Mouse (Mus musculus) heart, embryonic 14.5 days (tissue): ENCODE data around the gene Anapc15. TPM values are rescaled to one million over a fixed set of nuclear protein-coding genes. Genes with fewer than 3 reads are reported as not detected.
"Not testable (repeated sequence)": the region's sequence is repeated elsewhere in the genome, so short reads cannot be mapped to it uniquely, and the experiment has no call there.

Experiments used
- ATAC-seq: fragments of 200-750 bp; cut with Nextera tagmentation; 2 replicates; pipeline ENCODE4 v1.8.0; 2017; ENCODE audit warnings: low read depth, moderate TSS enrichment; ENCODE audit not compliant: insufficient number of reproducible peaks, insufficient read depth, low FRiP score
- H3K27ac ChIP-seq, 2 experiments: fragments of 200-500 bp in 1 of 2; fragments of 300-500 bp in 1 of 2; sonication (generic) in 1 of 2; replicated peaks in 1 of 2; 2 replicates each; pipeline ENCODE4 v1.5.1; 2012 to 2014; ENCODE audit warnings: low read depth in 2 of 2, low read length in 2 of 2, control low read depth in 1 of 2, mild to moderate bottlenecking in 1 of 2, mixed read lengths in 1 of 2; ENCODE audit not compliant: control insufficient read depth in 1 of 2, insufficient read depth in 1 of 2
- H3K27me3 ChIP-seq: fragments of 300-500 bp; sonication (generic); 2 replicates; pipeline ENCODE4 v1.6.1; 2014; ENCODE audit warnings: mild to moderate bottlenecking, low read length, control low read depth; ENCODE audit not compliant: control insufficient read depth, insufficient read depth
- H3K36me3 ChIP-seq: fragments of 300-500 bp; sonication (generic); 2 replicates; pipeline ENCODE4 v1.6.1; 2014; ENCODE audit warnings: mild to moderate bottlenecking, control low read depth, low read length, mixed read lengths; ENCODE audit not compliant: control insufficient read depth, insufficient read depth
- H3K4me1 ChIP-seq, 2 experiments: fragments of 200-500 bp in 1 of 2; fragments of 300-500 bp in 1 of 2; sonication (generic) in 1 of 2; 2 replicates each; pipeline ENCODE4 v1.6.1; 2012 to 2014; ENCODE audit warnings: low read length in 2 of 2, control low read depth in 1 of 2, mixed read lengths in 1 of 2; ENCODE audit not compliant: control insufficient read depth in 2 of 2, insufficient read depth in 2 of 2
- H3K4me2 ChIP-seq: fragments of 300-500 bp; sonication (generic); 2 replicates; pipeline ENCODE4 v1.6.1; 2014; ENCODE audit warnings: mild to moderate bottlenecking, low read length
- H3K4me3 ChIP-seq, 2 experiments: fragments of 200-500 bp in 1 of 2; fragments of 300-500 bp in 1 of 2; sonication (generic) in 1 of 2; 2 replicates each; pipeline ENCODE4 v1.5.1; 2012 to 2014; ENCODE audit warnings: low read length in 2 of 2, mild to moderate bottlenecking in 2 of 2, control low read depth in 1 of 2, low read depth in 1 of 2, moderate library complexity in 1 of 2; ENCODE audit not compliant: control insufficient read depth in 1 of 2, insufficient read depth in 1 of 2
- H3K9ac ChIP-seq: fragments of 300-500 bp; sonication (generic); 2 replicates; pipeline ENCODE4 v1.6.1; 2014; ENCODE audit warnings: mild to moderate bottlenecking, low read length
- H3K9me3 ChIP-seq: fragments of 300-500 bp; sonication (generic); 2 replicates; pipeline ENCODE4 v1.6.1; 2016; ENCODE audit warnings: low read length, control low read depth; ENCODE audit not compliant: control insufficient read depth
- WGBS: fragments of 180-500 bp; shearing (Covaris S2); extraction: QIAGEN DNeasy Blood & Tissue Kit; methylation state at CpG from one replicate; pipeline ENCODE4 v1.1.7; 2014; 5-methylcytosine and 5-hydroxymethylcytosine counted together
- microRNA-seq: library from miRNA; unstranded; fragments of <30 nt; microRNA quantifications from one replicate; pipeline ENCODE4, GENCODE M21; 2016
- polyA plus RNA-seq: library from polyadenylated mRNA; unstranded; fragments of >200 nt; fragmentation: Nextera tagmentation; extraction: Ambion mirVana; gene quantifications from 2 replicates; pipeline ENCODE4 v1.2.1, GENCODE M21; 2014

The Anapc15 gene
- polyA plus RNA-seq, 1 experiment from 2014 or later: 52.0 TPM

- H3K4me2 ChIP-seq: no peak overlapping the region
- peaks cover 2 to 12% of the 10 kb centered on the region in 2 experiments; a peak in 2 of 4 replicates for H3K4me1 ChIP-seq
- no peak overlapping the region for H3K9ac ChIP-seq
- H3K9me3 ChIP-seq: no peaks in the 10 kb centered on the region
- no peaks in the 10 kb centered on the region for H3K27me3 ChIP-seq
- H3K36me3 ChIP-seq: 0 out of 2 replicates have a peak, but pooled peaks cover 5% of the 10 kb centered on the region
- H3K27ac ChIP-seq: no peak overlapping the region
- 92% methylated on average over 4 of the region's 4 CpGs for WGBS
- no peak for ATAC-seq
- no peak overlapping the region for H3K4me3 ChIP-seq
Observed at GRCm38 (mm10) chr7:101936996-101937395, 73.5 kb downstream of the Anapc15 start.

DNA sequence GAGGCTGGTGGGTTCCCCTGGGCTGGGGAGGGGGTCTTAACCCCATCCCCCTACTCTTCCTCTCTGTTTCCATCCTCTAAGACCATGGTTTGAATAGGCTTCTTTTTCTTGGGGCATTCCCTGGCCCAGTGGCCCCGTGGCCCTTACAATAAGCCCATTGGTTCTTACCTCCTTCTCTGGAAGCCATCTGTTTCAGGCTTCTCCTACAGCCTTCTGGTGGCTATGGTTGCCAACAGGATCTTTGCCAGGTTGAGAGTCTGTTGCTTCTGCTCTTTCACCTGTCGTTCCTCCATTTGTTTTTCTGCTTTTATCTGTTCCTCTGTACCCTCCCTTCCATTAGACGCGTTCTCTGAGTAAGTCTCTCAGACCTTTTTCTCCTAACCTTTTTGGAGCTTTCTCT lies 74.1 kb downstream of the Anapc15 start:
- Histone ChIP-seq H3K27me3 (no peaks in the 10 kb centered on the region), H3K9me3 (no peaks in the 10 kb centered on the region), H3K4me1 (peaks cover 2 to 12% of the 10 kb centered on the region in 2 experiments; a peak in 2 of 4 replicates), H3K4me3 (no peak overlapping the region), H3K9ac (no peak overlapping the region), H3K36me3 (0 out of 2 replicates have a peak, but pooled peaks cover 5% of the 10 kb centered on the region), H3K27ac (no peak overlapping the region), H3K4me2 (no peak overlapping the region)
- no peak for ATAC-seq
- 94% methylated on average over 4 of the region's 4 CpGs for WGBS

DNA sequence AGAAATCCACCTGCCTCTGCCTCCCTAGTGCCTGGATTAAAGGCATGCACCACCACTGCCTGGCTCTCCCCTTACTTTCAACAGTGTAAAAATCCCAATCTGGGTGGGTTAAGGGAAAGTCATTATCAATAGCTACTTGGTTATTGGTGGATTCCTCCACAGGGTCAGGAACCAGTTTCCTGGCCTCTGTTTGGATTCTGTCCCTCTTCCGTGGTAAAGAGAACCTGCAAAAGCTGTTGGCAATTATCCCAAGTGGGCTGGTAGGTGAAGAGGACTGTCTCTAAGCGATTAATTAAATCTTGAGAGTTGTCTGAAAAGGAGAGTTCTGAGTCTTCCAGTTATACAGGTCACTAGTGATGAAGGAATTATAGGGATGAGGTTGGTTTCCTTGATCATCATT lies 74.8 kb downstream of the Anapc15 start:
- Histone ChIP-seq H3K9me3 (no peaks in the 10 kb centered on the region), H3K27me3 (no peaks in the 10 kb centered on the region), H3K4me1 (peaks cover 2 to 12% of the 10 kb centered on the region in 2 experiments; a peak in 2 of 4 replicates), H3K4me2 (no peak overlapping the region), H3K27ac (no peak overlapping the region), H3K36me3 (0 out of 2 replicates have a peak, but pooled peaks cover 5% of the 10 kb centered on the region), H3K4me3 (no peak overlapping the region), H3K9ac (no peak overlapping the region)
- ATAC-seq: no peak
- 81% methylated on average over 2 of the region's 2 CpGs for WGBS

GRCm38 (mm10) chr7:101939758-101940157 lies 76.2 kb downstream of the Anapc15 start:
- ATAC-seq: no peak
- Histone ChIP-seq H3K36me3 (0 out of 2 replicates have a peak, but pooled peaks cover 5% of the 10 kb centered on the region), H3K27me3 (no peaks in the 10 kb centered on the region), H3K27ac (no peak overlapping the region), H3K4me1 (peaks cover 2 to 8% of the 10 kb centered on the region in 2 experiments; a peak in 2 of 4 replicates), H3K9ac (no peak overlapping the region), H3K4me2 (no peak overlapping the region), H3K4me3 (no peak overlapping the region), H3K9me3 (no peaks in the 10 kb centered on the region)
- WGBS: 92% methylated on average over 4 of the region's 4 CpGs

DNA sequence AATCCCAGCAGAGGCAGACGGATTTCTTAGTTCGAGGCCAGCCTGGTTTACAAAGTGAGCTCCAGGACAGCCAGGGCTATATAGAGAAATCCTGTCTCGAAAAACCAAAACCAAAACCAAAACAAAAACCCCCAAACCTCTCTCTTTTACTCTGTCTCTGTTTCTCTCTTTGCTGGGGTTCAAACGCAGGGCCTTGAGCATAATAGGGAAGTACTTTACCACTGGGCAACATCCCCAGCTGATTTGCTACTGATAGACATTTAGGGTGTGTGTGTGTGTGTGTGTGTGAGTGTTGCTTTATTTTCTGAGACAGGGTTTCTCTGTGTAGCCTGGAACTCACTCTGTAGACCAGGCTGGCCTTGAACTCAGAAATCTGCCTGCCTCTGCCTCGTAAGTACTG lies 85.5 kb downstream of the Anapc15 start:
- not testable (repeated sequence) for H3K27ac ChIP-seq, H3K4me3 ChIP-seq, H3K4me1 ChIP-seq, H3K4me2 ChIP-seq, H3K36me3 ChIP-seq, H3K9ac ChIP-seq, H3K9me3 ChIP-seq, ATAC-seq, H3K27me3 ChIP-seq
- 94% methylated on average over 5 of the region's 5 CpGs for WGBS

Small RNA genes lying within 50 kb of the gene (microRNA-seq; reads per million reads assigned to microRNA genes)
- gene Gm22655: not detected

Other genes with a start within 250 kb of the Anapc15 start
- 46.8 and 48.7 TPM in 2 replicates for gene Clpb, start 200.1 kb upstream of the Anapc15 start, polyA plus RNA-seq
- gene Phox2a, start 45.4 kb upstream of the Anapc15 start, polyA plus RNA-seq: 1.2 TPM in 1 of 2 replicates, not detected in the other
- gene Inppl1, start 25.5 kb upstream of the Anapc15 start, polyA plus RNA-seq: 32.1 and 34.9 TPM in 2 replicates
- gene Folr2, start 6.5 kb upstream of the Anapc15 start, polyA plus RNA-seq: 0.69 and 1.0 TPM in 2 replicates
- 5.0 and 6.5 TPM in 2 replicates for gene Folr1, start 7.1 kb downstream of the Anapc15 start, polyA plus RNA-seq
- 142 and 146 TPM in 2 replicates for gene Lamtor1, start 42.2 kb downstream of the Anapc15 start, polyA plus RNA-seq
- 0.12 and 0.14 TPM in 2 replicates for gene Tomt, start 42.6 kb downstream of the Anapc15 start, polyA plus RNA-seq
- 3.9 and 5.0 TPM in 2 replicates for gene Lrrc51, start 70.2 kb downstream of the Anapc15 start, polyA plus RNA-seq
- gene Numa1, start 70.4 kb downstream of the Anapc15 start, polyA plus RNA-seq: 60.5 and 62.5 TPM in 2 replicates
- gene Il18bp, start 155.0 kb downstream of the Anapc15 start, polyA plus RNA-seq: 1.7 and 2.1 TPM in 2 replicates
- 16.2 and 16.9 TPM in 2 replicates for gene Rnf121, start 201.8 kb downstream of the Anapc15 start, polyA plus RNA-seq
- 14.9 and 16.2 TPM in 2 replicates for gene Xndc1, start 201.8 kb downstream of the Anapc15 start, polyA plus RNA-seq
- 0.78 and 1.1 TPM in 2 replicates for gene Xntrpc, start 202.0 kb downstream of the Anapc15 start, polyA plus RNA-seq
- gene Trpc2, start 219.4 kb downstream of the Anapc15 start, polyA plus RNA-seq: not detected in 2 replicates
- gene Art1, start 238.0 kb downstream of the Anapc15 start, polyA plus RNA-seq: 3.7 and 3.9 TPM in 2 replicates
- 1.3 and 1.6 TPM in 2 replicates for gene Art5, start 245.8 kb downstream of the Anapc15 start, polyA plus RNA-seq